Comparison of ENCODE assay signal across 26 mouse cellular contexts in genomic region chr12:41275361-41275760, GRCm38 (mm10).
DNase-seq lines count a peak whose midpoint lies in the region; ATAC-seq and TF ChIP-seq lines count a peak whose summit lies in the region.
"Had no signal": no experiment of that assay in that cellular context is flagged by ENCODE, and none has a peak within 500 bp of the region (broad histone marks: within the 10 kb centered on the region; RNA-seq: fewer than 3 reads in every experiment).

No protein-coding gene starts in this region.

- no peaks in the 10 kb centered on the region for H3K27me3 ChIP-seq in kidney, postnatal 0 days (ENCODE audit: insufficient read depth, low read length)
- no peaks in the 10 kb centered on the region; the same call in 1 of the 2 replicates for H3K27me3 ChIP-seq in kidney, adult 2 months (replicated peaks; ENCODE audit: control insufficient read depth, insufficient read depth, low read length)
- no peaks in the 10 kb centered on the region for H3K27me3 ChIP-seq in lung, postnatal 0 days (replicated peaks; ENCODE audit: insufficient read depth, low read length)
- H3K27me3 ChIP-seq: embryonic facial prominence, embryonic 13.5 days; lung, embryonic 15.5 days; neural tube, embryonic 13.5 days; Patski had no signal

- H3K27ac ChIP-seq in kidney, postnatal 0 days: no peak overlapping the region
- H3K27ac ChIP-seq in kidney, adult 2 months (ENCODE audit: insufficient read depth, low read depth, low read length): no peak overlapping the region
- H3K27ac ChIP-seq in lung, postnatal 0 days (ENCODE audit: low read length): no peak overlapping the region
- H3K27ac ChIP-seq: embryonic facial prominence, embryonic 13.5 days; heart, embryonic 10.5 days; liver, embryonic 14.5 days; lung, embryonic 15.5 days; neural tube, embryonic 13.5 days had no signal

- 40% methylated on average over 3 of the region's 3 CpGs for WGBS in kidney, postnatal 0 days
- 42% methylated on average over 3 of the region's 3 CpGs for WGBS in kidney, adult 2 months
- 18% methylated on average over 3 of the region's 3 CpGs for WGBS in lung, postnatal 0 days

- TF ChIP-seq EP300 in lung, postnatal 0 days (IDR thresholded peaks at IDR 0.05): no peak

- H3K4me2 ChIP-seq in kidney, postnatal 0 days (ENCODE audit: low read length): no peak overlapping the region
- no peak overlapping the region for H3K4me2 ChIP-seq in lung, postnatal 0 days (replicated peaks; ENCODE audit: low read depth, low read length)
- H3K4me2 ChIP-seq: embryonic facial prominence, embryonic 13.5 days; lung, embryonic 15.5 days; neural tube, embryonic 13.5 days had no signal

- no peaks in the 10 kb centered on the region for H3K4me1 ChIP-seq in kidney, postnatal 0 days (replicated peaks; ENCODE audit: insufficient read depth, low read length)
- H3K4me1 ChIP-seq in kidney, adult 2 months (ENCODE audit: control insufficient read depth, insufficient read depth, low read length): no peaks in the 10 kb centered on the region
- H3K4me1 ChIP-seq in lung, postnatal 0 days (ENCODE audit: insufficient read depth, low read depth, low read length): no peaks in the 10 kb centered on the region; the same call in 1 of the 2 replicates
- H3K4me1 ChIP-seq: embryonic facial prominence, embryonic 13.5 days; lung, embryonic 15.5 days; neural tube, embryonic 13.5 days had no signal

- H3K9me3 ChIP-seq in kidney, postnatal 0 days (replicated peaks; ENCODE audit: low read length): no peaks in the 10 kb centered on the region
- H3K9me3 ChIP-seq in lung, postnatal 0 days (ENCODE audit: low read length): no peaks in the 10 kb centered on the region
- H3K9me3 ChIP-seq: embryonic facial prominence, embryonic 13.5 days; heart, embryonic 10.5 days; lung, embryonic 15.5 days had no signal

- DNase-seq in frontal cortex, postnatal 36 days (ENCODE audit: low spot score in 2 of 2): no peak
- peak; percentile 30 for DNase-seq in kidney, postnatal 0 days (ENCODE audit: low spot score)
- DNase-seq in kidney, adult 2 months: no peak
- peak; percentile 38 for DNase-seq in lung, postnatal 0 days (ENCODE audit: low spot score)
- no peak for DNase-seq in lung, postnatal 10 days
- DNase-seq in telencephalon, adult 2 months (ENCODE audit: low read depth, low spot score): peak; percentile 12
- DNase-seq: adrenal gland, postnatal 10 days; cerebellum, adult 11-12 months; cerebellum, adult 9-11 months; embryo, embryonic 11 days; forebrain, postnatal 0 days; gastrocnemius, postnatal 14 days; kidney, postnatal 25 days; liver; right cerebral cortex, postnatal 4 days; thymus, postnatal 4 days had no signal

- H3K36me3 ChIP-seq in kidney, postnatal 0 days (ENCODE audit: insufficient read depth, low read length): no peaks in the 10 kb centered on the region
- H3K36me3 ChIP-seq in kidney, adult 2 months (ENCODE audit: control insufficient read depth, insufficient read depth, low read length): no peaks in the 10 kb centered on the region
- no peaks in the 10 kb centered on the region for H3K36me3 ChIP-seq in lung, postnatal 0 days (ENCODE audit: insufficient read depth, low read length)
- H3K36me3 ChIP-seq: embryonic facial prominence, embryonic 13.5 days; G1E; heart, embryonic 10.5 days; lung, embryonic 15.5 days; neural tube, embryonic 13.5 days had no signal

- no peak overlapping the region for H3K9ac ChIP-seq in kidney, postnatal 0 days (ENCODE audit: low read depth, low read length)
- H3K9ac ChIP-seq in lung, postnatal 0 days (replicated peaks; ENCODE audit: low read depth): no peak overlapping the region
- H3K9ac ChIP-seq: embryonic facial prominence, embryonic 13.5 days; forebrain, postnatal 0 days; liver, embryonic 14.5 days; lung, embryonic 15.5 days; neural tube, embryonic 13.5 days had no signal

- ATAC-seq in frontal cortex, adult (ENCODE audit: low TSS enrichment): peak; percentile 77
- ATAC-seq in kidney, postnatal 0 days (replicated peaks; ENCODE audit: low FRiP score, low read depth): no peak
- no peak for ATAC-seq in lung, postnatal 0 days
- ATAC-seq: forebrain, postnatal 0 days; intestine, postnatal 0 days; Patski had no signal

- no peak for TF ChIP-seq POLR2A in kidney, adult 2 months (IDR thresholded peaks at IDR 0.05; ENCODE audit: low read depth, low read length)

- no peak overlapping the region for H3K4me3 ChIP-seq in kidney, postnatal 0 days (replicated peaks; ENCODE audit: low read depth, low read length)
- H3K4me3 ChIP-seq in kidney, adult 2 months (ENCODE audit: insufficient read depth, low read depth, low read length): no peak overlapping the region
- no peak overlapping the region for H3K4me3 ChIP-seq in lung, postnatal 0 days (ENCODE audit: low read depth, low read length)
- H3K4me3 ChIP-seq: embryonic facial prominence, embryonic 13.5 days; erythroblast, embryonic 14.5 days; heart, embryonic 10.5 days; lung, embryonic 15.5 days; neural tube, embryonic 13.5 days had no signal

- TF ChIP-seq CTCF in kidney, postnatal 0 days (IDR thresholded peaks at IDR 0.05; ENCODE audit: low read depth): no peak
- TF ChIP-seq CTCF in kidney, adult 2 months (conservative IDR thresholded peaks at IDR 0.05; ENCODE audit: insufficient read depth, insufficient read length, low read depth, low read length): no peak
- no peak for TF ChIP-seq CTCF in lung, postnatal 0 days (IDR thresholded peaks at IDR 0.05)

Comparison
In these comparisons a context has a peak if more than half of its experiments do, and no peak if none do; other contexts are left out.
1. DNase-seq: peak in kidney, postnatal 0 days (single experiment), lung, postnatal 0 days (single experiment) and telencephalon, adult 2 months (single experiment); none in frontal cortex, postnatal 36 days (0 of 2), kidney, adult 2 months (single experiment) and lung, postnatal 10 days (single experiment).